Mouse (Mus musculus): Measurements from ENCODE around the gene Pde4b.

DNA sequence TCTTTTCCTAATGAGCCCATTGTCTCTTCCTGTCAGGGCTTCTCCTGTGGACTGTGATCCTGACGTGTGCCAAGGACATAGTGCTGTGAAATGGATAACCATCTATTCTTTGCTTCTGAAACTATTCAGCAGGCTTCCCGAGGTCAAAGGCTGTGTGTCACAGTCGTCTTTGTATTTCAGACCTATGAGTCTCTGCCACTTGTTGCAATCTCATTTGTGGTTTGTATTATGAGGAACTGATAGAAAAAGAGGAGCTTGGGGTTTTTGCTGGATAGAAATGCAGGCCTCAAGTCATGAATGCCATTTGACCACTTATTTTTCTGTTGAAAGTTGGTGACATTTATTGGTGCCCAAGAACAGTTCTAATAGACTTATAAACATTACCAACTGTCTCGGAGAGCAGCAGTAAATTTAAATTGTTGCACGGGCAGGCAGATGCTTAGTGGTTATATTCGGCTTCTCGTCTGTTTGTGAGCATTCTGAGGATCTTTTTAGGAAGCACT lies 85.4 kb downstream of the Pde4b start:
- no peak for TF ChIP-seq POLR2A (IDR thresholded peaks at IDR 0.05; ENCODE audit: extremely low read depth, insufficient read depth, low read length)
- TF ChIP-seq CTCF (IDR thresholded peaks at IDR 0.05; ENCODE audit: low read depth, low read length), result no peak
